Mouse (Mus musculus) lung, postnatal 0 days (tissue): Measurements from ENCODE around the gene Syt13. TPM values are rescaled to one million over a fixed set of nuclear protein-coding genes. Genes with fewer than 3 reads are reported as not detected.

ENCODE experiments used
- ATAC-seq: fragments of 200-750 bp; cut with Nextera tagmentation; 2 replicates; pipeline ENCODE4 v1.8.0; 2017; ENCODE audit warnings: moderate library complexity
- DNase-seq: peaks from one replicate; pipeline ENCODE4 v3.0.0-alpha.2; 2016; ENCODE audit warnings: low spot score
- H3K27ac ChIP-seq: fragments of 300-500 bp; sonication (generic); 2 replicates; pipeline ENCODE4 v1.5.1; 2014; ENCODE audit warnings: antibody characterized with exemption, mild to moderate bottlenecking, low read length, mixed read lengths
- H3K27me3 ChIP-seq: fragments of 300-500 bp; sonication (generic); replicated peaks from 2 replicates; pipeline ENCODE4 v1.6.1; 2014; ENCODE audit warnings: low read length, mixed read lengths; ENCODE audit not compliant: insufficient read depth
- H3K36me3 ChIP-seq: fragments of 300-500 bp; sonication (generic); 2 replicates; pipeline ENCODE4 v1.6.1; 2014; ENCODE audit warnings: low read length, mixed read lengths; ENCODE audit not compliant: insufficient read depth
- H3K4me1 ChIP-seq: fragments of 300-500 bp; sonication (generic); 2 replicates; pipeline ENCODE4 v1.6.1; 2014; ENCODE audit warnings: antibody characterized with exemption, low read depth, low read length, mixed read lengths; ENCODE audit not compliant: insufficient read depth
- H3K4me2 ChIP-seq: fragments of 300-500 bp; sonication (generic); replicated peaks from 2 replicates; pipeline ENCODE4 v1.6.1; 2014; ENCODE audit warnings: low read depth, mild to moderate bottlenecking, low read length, moderate library complexity, mixed read lengths
- H3K4me3 ChIP-seq: fragments of 300-500 bp; sonication (generic); 2 replicates; pipeline ENCODE4 v1.5.1; 2014; ENCODE audit warnings: low read depth, low read length
- H3K9ac ChIP-seq: fragments of 300-500 bp; sonication (generic); replicated peaks from 2 replicates; pipeline ENCODE4 v1.6.1; 2014; ENCODE audit warnings: low read depth, mild to moderate bottlenecking
- H3K9me3 ChIP-seq: fragments of 300-500 bp; sonication (generic); 2 replicates; pipeline ENCODE4 v1.6.1; 2016; ENCODE audit warnings: low read length, mixed read lengths
- CTCF ChIP-seq: IDR thresholded peaks from 2 replicates; pipeline ENCODE4 v1.5.1; 2016; ENCODE audit warnings: antibody characterized with exemption, mild to moderate bottlenecking
- EP300 ChIP-seq: IDR thresholded peaks from 2 replicates; pipeline ENCODE4 v1.6.1; 2016; ENCODE audit warnings: antibody characterized with exemption, mild to moderate bottlenecking, control low read depth
- WGBS: fragments of 180-500 bp; shearing (Covaris S2); extraction: QIAGEN DNeasy Blood & Tissue Kit; methylation state at CpG from one replicate; pipeline ENCODE4 v1.1.7; 2014; 5-methylcytosine and 5-hydroxymethylcytosine counted together
- polyA plus RNA-seq: library from polyadenylated mRNA; unstranded; fragments of >200 nt; fragmentation: Nextera tagmentation; extraction: Ambion mirVana; gene quantifications from 2 replicates; pipeline ENCODE4 v1.2.1, GENCODE M21; 2015

Syt13 gene
- polyA plus RNA-seq, 1 experiment from 2014 or later = 0.24 TPM

GRCm38 (mm10) chr2:92934312-92934982, 19.5 kb downstream of the Syt13 start:
- no peak for TF ChIP-seq EP300
- TF ChIP-seq CTCF = no peak
- no peaks in the 10 kb centered on the region for H3K36me3 ChIP-seq
- H3K4me2 ChIP-seq = no peak overlapping the region
- ATAC-seq (no peak), DNase-seq (no peak)
- WGBS = 13% methylated on average over 10 of the region's 10 CpGs
- H3K27ac ChIP-seq = no peak overlapping the region
- no peak overlapping the region for H3K4me3 ChIP-seq
- H3K4me1 ChIP-seq = no peaks in the 10 kb centered on the region
- no peaks in the 10 kb centered on the region for H3K9me3 ChIP-seq
- no peak overlapping the region for H3K9ac ChIP-seq
- no peaks in the 10 kb centered on the region for H3K27me3 ChIP-seq

GRCm38 (mm10) chr2:92935483-92935882, 20.6 kb downstream of the Syt13 start:
- Histone ChIP-seq H3K27ac (no peak overlapping the region), H3K4me3 (no peak overlapping the region), H3K9me3 (no peaks in the 10 kb centered on the region), H3K4me2 (no peak overlapping the region), H3K27me3 (no peaks in the 10 kb centered on the region), H3K9ac (no peak overlapping the region), H3K4me1 (no peaks in the 10 kb centered on the region), H3K36me3 (no peaks in the 10 kb centered on the region)
- TF ChIP-seq CTCF (no peak), EP300 (no peak)
- WGBS = 58% methylated on average over 3 of the region's 3 CpGs
- DNase-seq (no peak), ATAC-seq (no peak)

- DNase-seq (no peak), ATAC-seq (no peak)
- WGBS = 79% methylated on average over 5 of the region's 5 CpGs
- H3K9me3 ChIP-seq = no peaks in the 10 kb centered on the region
- no peak overlapping the region for H3K27ac ChIP-seq
- no peak overlapping the region for H3K4me2 ChIP-seq
- H3K27me3 ChIP-seq = no peaks in the 10 kb centered on the region
- no peaks in the 10 kb centered on the region for H3K4me1 ChIP-seq
- no peak overlapping the region for H3K9ac ChIP-seq
- no peak for TF ChIP-seq EP300
- TF ChIP-seq CTCF = no peak
- H3K36me3 ChIP-seq = no peaks in the 10 kb centered on the region
- no peak overlapping the region for H3K4me3 ChIP-seq
Observed at GRCm38 (mm10) chr2:92938063-92938462, 23.2 kb downstream of the Syt13 start.

GRCm38 (mm10) chr2:92938827-92939226, 23.9 kb downstream of the Syt13 start:
- TF ChIP-seq CTCF = no peak
- TF ChIP-seq EP300 = no peak
- 98% methylated on average over 6 of the region's 7 CpGs for WGBS
- DNase-seq = no peak

DNA sequence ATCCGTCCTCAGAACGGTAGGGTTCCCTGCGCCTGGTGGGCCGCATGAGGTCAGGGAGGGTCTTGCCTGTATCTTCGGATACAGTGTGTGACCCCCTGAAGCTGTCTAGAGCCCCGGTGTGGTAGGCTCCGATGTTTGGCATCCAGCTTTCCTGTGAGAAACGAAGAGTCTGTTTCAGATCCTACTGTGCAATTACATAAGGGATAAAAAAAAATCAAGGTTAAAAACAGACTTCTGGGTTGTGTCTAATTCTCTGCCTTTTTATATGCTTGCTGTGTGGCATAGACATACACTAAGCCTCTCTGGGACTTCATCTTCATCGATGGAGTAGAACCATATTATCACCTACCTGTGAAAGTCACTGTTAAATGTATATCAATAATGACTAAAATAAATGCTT, 26.1 kb downstream of the Syt13 start:
- Histone ChIP-seq H3K9me3 (no peaks in the 10 kb centered on the region), H3K9ac (no peak overlapping the region), H3K4me3 (no peak overlapping the region), H3K27me3 (no peaks in the 10 kb centered on the region), H3K36me3 (no peaks in the 10 kb centered on the region), H3K4me1 (no peaks in the 10 kb centered on the region), H3K4me2 (no peak overlapping the region), H3K27ac (no peak overlapping the region)
- TF ChIP-seq CTCF (no peak), EP300 (no peak)
- 82% methylated on average over 9 of the region's 9 CpGs for WGBS
- DNase-seq (no peak), ATAC-seq (no peak)

More at GRCm38 (mm10) chr2:92938827-92939226, 23.9 kb downstream of the Syt13 start:
- ATAC-seq = no peak
- Histone ChIP-seq H3K27ac (no peak overlapping the region), H3K4me1 (no peaks in the 10 kb centered on the region), H3K9ac (no peak overlapping the region), H3K4me3 (no peak overlapping the region), H3K4me2 (no peak overlapping the region), H3K9me3 (no peaks in the 10 kb centered on the region), H3K27me3 (no peaks in the 10 kb centered on the region), H3K36me3 (no peaks in the 10 kb centered on the region)

GRCm38 (mm10) chr2:92941463-92941862, 26.6 kb downstream of the Syt13 start:
- Histone ChIP-seq H3K9ac (no peak overlapping the region), H3K27ac (no peak overlapping the region), H3K36me3 (no peaks in the 10 kb centered on the region), H3K4me1 (no peaks in the 10 kb centered on the region), H3K9me3 (no peaks in the 10 kb centered on the region), H3K4me3 (no peak overlapping the region), H3K4me2 (no peak overlapping the region), H3K27me3 (no peaks in the 10 kb centered on the region)
- ATAC-seq = no peak
- TF ChIP-seq EP300 (no peak), CTCF (no peak)
- WGBS = 69% methylated on average over 3 of the region's 3 CpGs
- no peak for DNase-seq

DNA sequence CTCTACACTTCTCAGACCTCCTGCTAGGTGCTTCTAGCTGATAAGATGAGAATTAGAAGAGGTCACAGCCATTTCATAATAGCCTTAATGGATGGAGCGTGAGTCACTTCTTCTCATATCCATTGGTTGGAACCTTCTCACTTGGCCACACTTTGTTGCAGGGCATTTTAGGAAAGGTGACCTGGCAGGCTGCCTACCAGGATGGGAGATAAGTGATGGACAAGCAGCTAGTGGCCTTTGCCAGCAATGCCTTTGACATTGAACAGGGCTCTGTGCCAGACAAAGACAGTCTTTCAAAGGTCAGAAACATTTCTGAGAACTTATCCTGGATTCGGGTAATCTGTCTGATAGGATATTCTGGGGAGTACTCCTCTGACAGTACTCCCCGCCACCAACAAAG, 28.5 kb downstream of the Syt13 start:
- Histone ChIP-seq H3K9ac (no peak overlapping the region), H3K4me1 (0 out of 2 replicates have a peak, but pooled peaks cover 4% of the 10 kb centered on the region), H3K27me3 (no peaks in the 10 kb centered on the region), H3K9me3 (no peaks in the 10 kb centered on the region), H3K4me2 (no peak overlapping the region), H3K36me3 (no peaks in the 10 kb centered on the region), H3K4me3 (no peak overlapping the region), H3K27ac (no peak overlapping the region)
- WGBS = 86% methylated on average over 3 of the region's 3 CpGs
- ATAC-seq = no peak
- TF ChIP-seq CTCF (no peak), EP300 (no peak)
- no peak for DNase-seq
